Comparison of ENCODE assay signal across 8 mouse cellular contexts in the genomic region with DNA sequence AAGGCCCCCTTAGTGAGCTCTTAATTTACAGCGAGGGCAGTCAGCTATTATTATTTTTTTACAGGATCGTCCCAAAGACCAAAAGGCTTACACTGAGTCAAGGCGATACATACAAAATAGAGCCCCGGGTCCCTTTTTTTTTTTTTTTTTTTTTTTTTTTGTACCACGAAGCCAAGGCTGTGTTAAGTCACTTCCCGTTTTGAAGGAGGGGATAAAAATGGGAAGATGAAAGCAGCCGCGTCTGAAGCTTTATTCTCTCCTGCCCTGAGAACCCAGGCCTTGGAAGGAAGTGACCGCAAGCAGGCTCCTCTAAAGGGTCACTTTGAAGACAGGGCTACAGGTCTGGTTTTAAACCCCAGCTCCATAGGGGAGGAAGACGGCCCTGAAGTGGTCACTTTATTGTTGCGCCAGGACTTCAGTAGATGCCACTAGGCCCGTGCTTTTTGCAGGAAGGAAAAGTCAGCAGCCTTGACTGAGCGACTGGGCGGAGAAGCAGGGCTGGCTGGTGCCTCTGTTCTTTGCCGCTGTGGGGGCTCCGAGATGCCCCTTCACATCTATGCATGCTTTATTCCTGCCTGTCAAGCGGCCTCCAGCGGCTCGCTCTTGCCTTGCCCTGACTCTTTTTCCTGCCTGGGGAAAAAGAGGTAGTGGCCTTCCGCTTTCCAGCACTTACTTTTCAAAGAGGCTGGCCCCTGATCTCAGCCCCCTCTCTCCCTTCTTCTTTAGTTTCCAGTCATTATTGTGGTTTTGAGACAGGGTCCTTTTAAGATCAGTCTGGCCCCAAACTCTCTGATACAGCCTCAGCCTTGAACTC. TPM values are rescaled to one million over a fixed set of nuclear protein-coding genes. Genes with fewer than 3 reads are reported as not detected.
A peak's percentile ranks its signal among the peaks of the same experiment; 100 is the strongest.
DNase-seq lines count a peak whose midpoint lies in the region; ATAC-seq and TF ChIP-seq lines count a peak whose summit lies in the region.

No protein-coding gene starts in this region.

- H3K4me2 ChIP-seq in heart, postnatal 0 days (ENCODE audit: low read depth, low read length) = peak overlapping the region; percentile 30
- H3K4me2 ChIP-seq in embryonic facial prominence, embryonic 15.5 days (replicated peaks) = 0 out of 2 replicates have a peak overlapping the region, but pooled peaks have one; percentile 2

- no peak for TF ChIP-seq POLR2A in heart, adult 2 months (IDR thresholded peaks at IDR 0.05; ENCODE audit: insufficient read depth, low read depth, low read length)

- no peaks in the 10 kb centered on the region for H3K27me3 ChIP-seq in heart, postnatal 0 days (ENCODE audit: control insufficient read depth, insufficient read depth, low read length)
- no peaks in the 10 kb centered on the region for H3K27me3 ChIP-seq in heart, adult 2 months (ENCODE audit: control insufficient read depth, insufficient read depth, low read length)
- H3K27me3 ChIP-seq in embryonic facial prominence, embryonic 15.5 days = no peaks in the 10 kb centered on the region

- no peak overlapping the region for H3K9ac ChIP-seq in heart, postnatal 0 days (replicated peaks; ENCODE audit: low read depth, low read length)
- no peak overlapping the region for H3K9ac ChIP-seq in heart, adult 2 months (ENCODE audit: low read depth, low read length)
- H3K9ac ChIP-seq in embryonic facial prominence, embryonic 15.5 days = no peak overlapping the region

- no peaks in the 10 kb centered on the region for H3K79me2 ChIP-seq in heart, adult 2 months (replicated peaks; ENCODE audit: control insufficient read depth, insufficient read depth, low read length)

- intact Hi-C loops in heart, adult 2 months (cut with DNase I) = no loop called here

- H3K36me3 ChIP-seq in heart, postnatal 0 days (replicated peaks; ENCODE audit: control insufficient read depth, insufficient read depth, low read length) = no peaks in the 10 kb centered on the region
- H3K36me3 ChIP-seq in heart, adult 2 months (ENCODE audit: control insufficient read depth, insufficient read depth, low read length) = no peaks in the 10 kb centered on the region
- no peaks in the 10 kb centered on the region for H3K36me3 ChIP-seq in embryonic facial prominence, embryonic 15.5 days

- no peaks in the 10 kb centered on the region for H3K9me3 ChIP-seq in heart, postnatal 0 days (replicated peaks; ENCODE audit: control insufficient read depth, low read length)
- no peaks in the 10 kb centered on the region for H3K9me3 ChIP-seq in embryonic facial prominence, embryonic 15.5 days (replicated peaks)

- no peak overlapping the region for H3K4me3 ChIP-seq in heart, postnatal 0 days (ENCODE audit: low read depth, low read length)
- H3K4me3 ChIP-seq in heart, adult 2 months = no peak overlapping the region
- H3K4me3 ChIP-seq in embryonic facial prominence, embryonic 15.5 days (replicated peaks) = no peak overlapping the region

- no peak for ATAC-seq in heart, postnatal 0 days (ENCODE audit: insufficient read depth, low read depth)
- no peak for ATAC-seq in embryonic facial prominence, embryonic 15.5 days (ENCODE audit: insufficient number of reproducible peaks, low FRiP score, low TSS enrichment, low read depth)
- peak; percentile 65 for ATAC-seq in megakaryocyte, adult 5-6 weeks (ENCODE audit: poor library complexity, severe bottlenecking)

- TF ChIP-seq EP300 in heart, postnatal 0 days (IDR thresholded peaks at IDR 0.05; ENCODE audit: low read depth) = no peak
- no peak for TF ChIP-seq EP300 in heart, adult 2 months (IDR thresholded peaks at IDR 0.05; ENCODE audit: insufficient read depth, low read depth, low read length)

- no peak overlapping the region for H3K27ac ChIP-seq in heart, postnatal 0 days (ENCODE audit: low read depth)
- H3K27ac ChIP-seq in heart, adult 2 months = no peak overlapping the region
- H3K27ac ChIP-seq in embryonic facial prominence, embryonic 15.5 days (replicated peaks) = no peak overlapping the region

- WGBS in heart, postnatal 0 days = 31% methylated on average over 20 of the region's 20 CpGs
- 34% methylated on average over 20 of the region's 20 CpGs for WGBS in heart, adult 2 months
- 25% methylated on average over 20 of the region's 20 CpGs for WGBS in embryonic facial prominence, embryonic 15.5 days

- no peaks in the 10 kb centered on the region for H3K4me1 ChIP-seq in heart, postnatal 0 days (ENCODE audit: control insufficient read depth, insufficient read depth)
- H3K4me1 ChIP-seq in heart, adult 2 months (ENCODE audit: control insufficient read depth, insufficient read depth, low read length) = no peaks in the 10 kb centered on the region
- H3K4me1 ChIP-seq in embryonic facial prominence, embryonic 15.5 days = no peaks in the 10 kb centered on the region

- no peak for TF ChIP-seq CTCF in heart, postnatal 0 days (IDR thresholded peaks at IDR 0.05; ENCODE audit: low read depth)
- TF ChIP-seq CTCF in heart, adult 2 months (IDR thresholded peaks at IDR 0.05) = no peak

- no peak for DNase-seq in heart, postnatal 0 days (ENCODE audit: low spot score)
- no peak for DNase-seq in heart, adult 2 months
- DNase-seq in adrenal gland, postnatal 14 days = peak; percentile 66
- no peak for DNase-seq in urinary bladder, adult 18-20 months (ENCODE audit: low spot score in 2 of 2)
- no peak for DNase-seq in layer of hippocampus, adult 9-10 months (ENCODE audit: low spot score)
- no peak for DNase-seq in layer of hippocampus, postnatal 36 days

RNA-seq across cellular contexts. Expression of a gene that starts 17.6 kb away (rescaled TPM):
- 2.3 and 2.5 TPM in 2 replicates for total RNA-seq in heart, postnatal 0 days (2014; rRNA removed; ENCODE audit: low replicate concordance)
- 0.38 and 0.60 TPM in 2 replicates for polyA plus RNA-seq in heart, postnatal 0 days (2015; fragmentation: Nextera tagmentation; extraction: Ambion mirVana)
- 1 to 10 TPM; 3.1 to 5.1 TPM for total RNA-seq in heart, adult 2 months (2021)
- 6.6 and 12.3 TPM in 2 replicates for polyA plus RNA-seq in heart, adult 2 months (2012; rRNA removed)
- 245 and 250 TPM in 2 replicates for total RNA-seq in adrenal gland, postnatal 14 days (2021)
- polyA plus RNA-seq in embryonic facial prominence, embryonic 15.5 days (2015; fragmentation: Nextera tagmentation; extraction: Ambion mirVana) = 2.8 and 3.0 TPM in 2 replicates
- total RNA-seq in megakaryocyte, adult 5-6 weeks (2015) = 0.07 TPM in 1 of 2 replicates, not detected in the other
- not detected in 2 replicates for total RNA-seq in megakaryocyte, adult 5-6 weeks (2017)
- 10 to 100 TPM; 17.1 to 17.9 TPM for total RNA-seq in layer of hippocampus, postnatal 36 days (2021)

RNA-seq across cellular contexts. Expression of a gene that starts 45.0 kb away (rescaled TPM):
- 18.7 and 29.8 TPM in 2 replicates for total RNA-seq in heart, postnatal 0 days (2014; rRNA removed; ENCODE audit: low replicate concordance)
- polyA plus RNA-seq in heart, postnatal 0 days (2015; fragmentation: Nextera tagmentation; extraction: Ambion mirVana) = 19.9 and 22.6 TPM in 2 replicates
- 10 to 100 TPM; 47.4 to 47.7 TPM for total RNA-seq in heart, adult 2 months (2021)
- 19.3 and 33.5 TPM in 2 replicates for polyA plus RNA-seq in heart, adult 2 months (2012; rRNA removed)
- 81.4 and 83.4 TPM in 2 replicates for total RNA-seq in adrenal gland, postnatal 14 days (2021)
- 56.2 and 56.6 TPM in 2 replicates for polyA plus RNA-seq in embryonic facial prominence, embryonic 15.5 days (2015; fragmentation: Nextera tagmentation; extraction: Ambion mirVana)
- total RNA-seq in megakaryocyte, adult 5-6 weeks (2015) = 38.6 and 39.0 TPM in 2 replicates
- total RNA-seq in megakaryocyte, adult 5-6 weeks (2017) = 87.4 and 90.8 TPM in 2 replicates
- total RNA-seq in layer of hippocampus, postnatal 36 days (2021) = 100 to 1,000 TPM; 121 to 130 TPM

Comparison
In these comparisons a context has a peak if more than half of its experiments do, and no peak if none do; other contexts are left out.
1. RNA of a gene that starts 17.6 kb away (total RNA-seq): 245 to 250 TPM in adrenal gland, postnatal 14 days; 17.1 to 17.9 TPM in layer of hippocampus, postnatal 36 days, 3.1 to 5.1 TPM in heart, adult 2 months, 2.3 to 2.5 TPM in heart, postnatal 0 days and 0.07 TPM in megakaryocyte, adult 5-6 weeks; every median in the first group is over 10 times any median in the second.